8 mouse cellular contexts compared by ENCODE assay signal in the genomic region with DNA sequence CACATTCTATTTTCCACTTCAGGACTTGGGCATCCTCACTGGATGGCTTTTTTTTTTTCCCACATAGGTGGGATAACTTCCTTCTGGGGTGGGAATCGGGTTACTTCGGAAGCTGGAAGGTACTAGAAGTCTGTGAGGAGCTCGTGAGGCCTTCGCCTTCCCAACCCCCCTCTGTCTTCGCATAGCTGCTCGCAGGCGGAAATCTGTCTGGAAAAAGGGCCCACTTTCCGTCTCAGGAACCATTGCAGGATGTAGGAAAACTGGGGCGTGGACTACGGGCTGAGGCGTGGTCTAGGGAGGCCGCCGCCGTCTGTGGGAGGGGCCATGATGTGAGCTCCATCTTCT. TPM values are rescaled to one million over a fixed set of nuclear protein-coding genes. Genes with fewer than 3 reads are reported as not detected.
DNase-seq lines count a peak whose midpoint lies in the region; ATAC-seq and TF ChIP-seq lines count a peak whose summit lies in the region.

No protein-coding gene starts in this region.

- peak overlapping the region; percentile 88 for H3K27ac ChIP-seq in kidney, embryonic 16.5 days (ENCODE audit: low read length)
- peak overlapping the region; percentile 61; the same call in 1 of the 2 replicates for H3K27ac ChIP-seq in cortical plate, adult 2 months (ENCODE audit: insufficient read depth, low read length)
- peak overlapping the region; percentile 93 for H3K27ac ChIP-seq in hindbrain, embryonic 15.5 days (replicated peaks)
- H3K27ac ChIP-seq in midbrain, embryonic 14.5 days (replicated peaks; ENCODE audit: low read depth, low read length): peak overlapping the region; percentile 97

- peak overlapping the region; percentile 84 for H3K4me2 ChIP-seq in kidney, embryonic 16.5 days (replicated peaks; ENCODE audit: low read depth, low read length)
- H3K4me2 ChIP-seq in hindbrain, embryonic 15.5 days: peak overlapping the region; percentile 91
- H3K4me2 ChIP-seq in midbrain, embryonic 14.5 days (ENCODE audit: low read length): peak overlapping the region; percentile 94

- 0% methylated on average over 14 of the region's 14 CpGs for WGBS in kidney, embryonic 16.5 days
- 1% methylated on average over 14 of the region's 14 CpGs for WGBS in hindbrain, embryonic 15.5 days
- under 1% methylated on average over 14 of the region's 14 CpGs for WGBS in midbrain, embryonic 14.5 days

- no peaks in the 10 kb centered on the region for H3K27me3 ChIP-seq in kidney, embryonic 16.5 days (ENCODE audit: insufficient read depth, low read length)
- H3K27me3 ChIP-seq in hindbrain, embryonic 15.5 days: no peaks in the 10 kb centered on the region
- no peaks in the 10 kb centered on the region for H3K27me3 ChIP-seq in midbrain, embryonic 14.5 days (ENCODE audit: control insufficient read depth, insufficient read depth, low read length)

- no peak for TF ChIP-seq CTCF in cortical plate, adult 2 months (IDR thresholded peaks at IDR 0.05; ENCODE audit: extremely low read depth, insufficient read depth, low read length)

- H3K4me1 ChIP-seq in kidney, embryonic 16.5 days (ENCODE audit: insufficient read depth, low read length): peaks cover 36% of the 10 kb centered on the region
- H3K4me1 ChIP-seq in cortical plate, adult 2 months (ENCODE audit: control insufficient read depth, insufficient read depth, low read length): peaks cover 6% of the 10 kb centered on the region; the same call in 1 of the 2 replicates
- peaks cover 39% of the 10 kb centered on the region for H3K4me1 ChIP-seq in hindbrain, embryonic 15.5 days (replicated peaks)
- peaks cover 44% of the 10 kb centered on the region for H3K4me1 ChIP-seq in midbrain, embryonic 14.5 days (ENCODE audit: control insufficient read depth, insufficient read depth, low read length)

- no peaks in the 10 kb centered on the region for H3K9me3 ChIP-seq in kidney, embryonic 16.5 days (ENCODE audit: low read length)
- no peaks in the 10 kb centered on the region for H3K9me3 ChIP-seq in hindbrain, embryonic 15.5 days
- no peaks in the 10 kb centered on the region for H3K9me3 ChIP-seq in midbrain, embryonic 14.5 days (ENCODE audit: control insufficient read depth, low read length)

- TF ChIP-seq POLR2A in cortical plate, adult 2 months (IDR thresholded peaks at IDR 0.05; ENCODE audit: extremely low read depth, insufficient read depth, low read length): peak; percentile 80; the same call in 1 of the 2 replicates

- peaks cover 12% of the 10 kb centered on the region for H3K36me3 ChIP-seq in kidney, embryonic 16.5 days (ENCODE audit: insufficient read depth, low read length)
- H3K36me3 ChIP-seq in hindbrain, embryonic 15.5 days: peaks cover 6% of the 10 kb centered on the region
- H3K36me3 ChIP-seq in midbrain, embryonic 14.5 days (ENCODE audit: control insufficient read depth, insufficient read depth, low read length): peaks cover 13% of the 10 kb centered on the region

- DNase-seq in kidney, postnatal 36 days: no peak
- no peak for DNase-seq in midbrain, embryonic 14.5 days
- DNase-seq in gastrocnemius, postnatal 25 days: no peak
- DNase-seq in ovary, adult 18-20 months (ENCODE audit: low spot score): no peak
- no peak for DNase-seq in kidney, postnatal 10 days

- no peak for ATAC-seq in kidney, embryonic 16.5 days (ENCODE audit: low FRiP score, low TSS enrichment)
- ATAC-seq in hindbrain, embryonic 15.5 days (ENCODE audit: low FRiP score, low read depth): no peak
- ATAC-seq in midbrain, embryonic 14.5 days (ENCODE audit: low FRiP score, low TSS enrichment): no peak; the same call in 1 of the 2 replicates

- H3K9ac ChIP-seq in kidney, embryonic 16.5 days (replicated peaks; ENCODE audit: low read length): peak overlapping the region; percentile 62
- 0 out of 2 replicates have a peak overlapping the region, but pooled peaks have one; percentile 95 for H3K9ac ChIP-seq in hindbrain, embryonic 15.5 days
- peak overlapping the region; percentile 92; the same call in 1 of the 2 replicates for H3K9ac ChIP-seq in midbrain, embryonic 14.5 days (replicated peaks; ENCODE audit: low read length)

- peak overlapping the region; percentile 30 for H3K4me3 ChIP-seq in kidney, embryonic 16.5 days (ENCODE audit: low read length)
- H3K4me3 ChIP-seq in cortical plate, adult 2 months (ENCODE audit: insufficient read depth, low read length): peak overlapping the region; percentile 80
- H3K4me3 ChIP-seq in hindbrain, embryonic 15.5 days: peak overlapping the region; percentile 76
- H3K4me3 ChIP-seq in midbrain, embryonic 14.5 days (replicated peaks; ENCODE audit: low read depth, low read length): peak overlapping the region; percentile 74

RNA-seq across cellular contexts. Expression of gene Mum1, which starts 0.2 kb away (rescaled TPM):
- 72.2 and 74.6 TPM in 2 replicates for polyA plus RNA-seq in kidney, embryonic 16.5 days (2015; fragmentation: Nextera tagmentation; extraction: Ambion mirVana)
- 36.9 and 37.1 TPM in 2 replicates for polyA plus RNA-seq in cortical plate, adult 2 months (2012; rRNA removed)
- polyA plus RNA-seq in hindbrain, embryonic 15.5 days (2015; fragmentation: Nextera tagmentation; extraction: Ambion mirVana): 36.5 and 38.6 TPM in 2 replicates
- polyA plus RNA-seq in midbrain, embryonic 14.5 days (2014; fragmentation: Nextera tagmentation; extraction: Ambion mirVana): 51.5 and 65.4 TPM in 2 replicates
- total RNA-seq in gastrocnemius, postnatal 25 days (2021): 10 to 100 TPM; 14.5 to 14.8 TPM

RNA-seq across cellular contexts. Expression of gene Ndufs7, which starts 22.9 kb away (rescaled TPM):
- 398 and 444 TPM in 2 replicates for polyA plus RNA-seq in kidney, embryonic 16.5 days (2015; fragmentation: Nextera tagmentation; extraction: Ambion mirVana)
- polyA plus RNA-seq in cortical plate, adult 2 months (2012; rRNA removed): 417 and 424 TPM in 2 replicates
- 311 and 321 TPM in 2 replicates for polyA plus RNA-seq in hindbrain, embryonic 15.5 days (2015; fragmentation: Nextera tagmentation; extraction: Ambion mirVana)
- polyA plus RNA-seq in midbrain, embryonic 14.5 days (2014; fragmentation: Nextera tagmentation; extraction: Ambion mirVana): 274 and 323 TPM in 2 replicates
- total RNA-seq in gastrocnemius, postnatal 25 days (2021): 100 to 1,000 TPM; 508 to 524 TPM

RNA-seq across cellular contexts. Expression of gene Gamt, which starts 34.8 kb away (rescaled TPM):
- 38.1 and 38.3 TPM in 2 replicates for polyA plus RNA-seq in kidney, embryonic 16.5 days (2015; fragmentation: Nextera tagmentation; extraction: Ambion mirVana)
- 43.9 and 59.6 TPM in 2 replicates for polyA plus RNA-seq in cortical plate, adult 2 months (2012; rRNA removed)
- 24.6 and 28.1 TPM in 2 replicates for polyA plus RNA-seq in hindbrain, embryonic 15.5 days (2015; fragmentation: Nextera tagmentation; extraction: Ambion mirVana)
- polyA plus RNA-seq in midbrain, embryonic 14.5 days (2014; fragmentation: Nextera tagmentation; extraction: Ambion mirVana): 15.1 and 16.7 TPM in 2 replicates
- 10 to 100 TPM; 50.9 to 53.1 TPM for total RNA-seq in gastrocnemius, postnatal 25 days (2021)

RNA-seq across cellular contexts. Expression of gene Dazap1, which starts 35.2 kb away (rescaled TPM):
- polyA plus RNA-seq in kidney, embryonic 16.5 days (2015; fragmentation: Nextera tagmentation; extraction: Ambion mirVana): 52.7 and 55.4 TPM in 2 replicates
- polyA plus RNA-seq in cortical plate, adult 2 months (2012; rRNA removed): 65.4 and 70.8 TPM in 2 replicates
- polyA plus RNA-seq in hindbrain, embryonic 15.5 days (2015; fragmentation: Nextera tagmentation; extraction: Ambion mirVana): 46.9 and 51.3 TPM in 2 replicates
- polyA plus RNA-seq in midbrain, embryonic 14.5 days (2014; fragmentation: Nextera tagmentation; extraction: Ambion mirVana): 42.5 and 49.3 TPM in 2 replicates
- 10 to 100 TPM; 40.1 to 43.6 TPM for total RNA-seq in gastrocnemius, postnatal 25 days (2021)

RNA-seq across cellular contexts. Expression of gene Efna2, which starts 46.8 kb away (rescaled TPM):
- 11.0 and 11.8 TPM in 2 replicates for polyA plus RNA-seq in kidney, embryonic 16.5 days (2015; fragmentation: Nextera tagmentation; extraction: Ambion mirVana)
- polyA plus RNA-seq in cortical plate, adult 2 months (2012; rRNA removed): 7.7 and 8.5 TPM in 2 replicates
- 29.1 and 33.6 TPM in 2 replicates for polyA plus RNA-seq in hindbrain, embryonic 15.5 days (2015; fragmentation: Nextera tagmentation; extraction: Ambion mirVana)
- 41.9 and 50.1 TPM in 2 replicates for polyA plus RNA-seq in midbrain, embryonic 14.5 days (2014; fragmentation: Nextera tagmentation; extraction: Ambion mirVana)
- under 1 TPM; 0.26 to 0.54 TPM for total RNA-seq in gastrocnemius, postnatal 25 days (2021)

Comparison
In these comparisons a context has a peak if more than half of its experiments do, and no peak if none do; other contexts are left out.
1. H3K4me3 ChIP-seq: peak in every context shown above with its lines; median percentile 80 in cortical plate, adult 2 months; 76 in hindbrain, embryonic 15.5 days; 74 in midbrain, embryonic 14.5 days; 30 in kidney, embryonic 16.5 days.